Mouse (Mus musculus) liver, embryonic 14.5 days (tissue): Measurements from ENCODE around the gene Lmtk2. TPM values are rescaled to one million over a fixed set of nuclear protein-coding genes. Genes with fewer than 3 reads are reported as not detected.

Experiments
- ATAC-seq: fragments of 200-750 bp; cut with Nextera tagmentation; 2 replicates; pipeline ENCODE4 v1.8.0; 2017; ENCODE audit warnings: moderate number of reproducible peaks, mild to moderate bottlenecking, moderate library complexity; ENCODE audit not compliant: insufficient read depth
- DNase-seq, 3 experiments: peaks; one replicate each; pipeline ENCODE4 v3.0.0-alpha.2; 2012 to 2013; ENCODE audit warnings: low read depth in 3 of 3, low spot score in 3 of 3
- H3K27ac ChIP-seq: fragments of 300-500 bp; sonication (generic); 2 replicates; pipeline ENCODE4 v1.5.1; 2014; ENCODE audit warnings: moderate library complexity, mild to moderate bottlenecking, control low read depth, inconsistent platforms
- H3K27me3 ChIP-seq: fragments of 300-500 bp; sonication (generic); 2 replicates; pipeline ENCODE4 v1.6.1; 2014; ENCODE audit warnings: mild to moderate bottlenecking, low read length, moderate library complexity; ENCODE audit not compliant: control insufficient read depth, insufficient read depth
- H3K36me3 ChIP-seq: fragments of 300-500 bp; sonication (generic); replicated peaks from 2 replicates; pipeline ENCODE4 v1.6.1; 2014; ENCODE audit warnings: low read depth; ENCODE audit not compliant: control insufficient read depth, insufficient read depth
- H3K4me1 ChIP-seq, 2 experiments: fragments of 200-500 bp in 1 of 2; fragments of 300-500 bp in 1 of 2; sonication (generic) in 1 of 2; replicated peaks; 2 replicates each; pipeline ENCODE4 v1.6.1; 2012 to 2014; ENCODE audit warnings: antibody characterized with exemption in 1 of 2, inconsistent platforms in 1 of 2, low read length in 1 of 2; ENCODE audit not compliant: control insufficient read depth in 2 of 2, insufficient read depth in 2 of 2
- H3K4me2 ChIP-seq: fragments of 300-500 bp; sonication (generic); 2 replicates; pipeline ENCODE4 v1.6.1; 2014; ENCODE audit warnings: low read depth, mild to moderate bottlenecking, control low read depth, moderate library complexity
- H3K4me3 ChIP-seq, 2 experiments: fragments of 200-500 bp in 1 of 2; fragments of 300-500 bp in 1 of 2; sonication (generic) in 1 of 2; 2 replicates each; pipeline ENCODE4 v1.5.1; 2012 to 2014; ENCODE audit warnings: low read depth in 2 of 2, low read length in 2 of 2, mild to moderate bottlenecking in 2 of 2, control low read depth in 1 of 2, inconsistent platforms in 1 of 2, moderate library complexity in 1 of 2; ENCODE audit not compliant: insufficient read depth in 1 of 2
- H3K9ac ChIP-seq: fragments of 300-500 bp; sonication (generic); replicated peaks from 2 replicates; pipeline ENCODE4 v1.6.1; 2014; ENCODE audit warnings: mild to moderate bottlenecking, control low read depth, moderate library complexity
- H3K9me3 ChIP-seq: fragments of 300-500 bp; sonication (generic); 2 replicates; pipeline ENCODE4 v1.6.1; 2016; ENCODE audit warnings: low read length, mixed read lengths; ENCODE audit not compliant: control insufficient read depth
- CTCF ChIP-seq: IDR thresholded peaks from 2 replicates; pipeline ENCODE4 v1.5.1; 2016; ENCODE audit warnings: antibody characterized with exemption, low read depth, control low read depth
- EP300 ChIP-seq: IDR thresholded peaks from 2 replicates; pipeline ENCODE4 v1.6.1; 2016; ENCODE audit warnings: antibody characterized with exemption, low read depth
- WGBS: fragments of 180-500 bp; shearing (Covaris S2); extraction: QIAGEN DNeasy Blood & Tissue Kit; methylation state at CpG from one replicate; pipeline ENCODE4 v1.1.7; 2014; ENCODE audit not compliant: insufficient replicate concordance; 5-methylcytosine and 5-hydroxymethylcytosine counted together
- polyA plus RNA-seq, 2 experiments: library from polyadenylated mRNA; depleted of rRNA in 1 of 2; stranded (reverse) in 1 of 2; unstranded in 1 of 2; fragments of >200 nt; fragmentation: Nextera tagmentation in 1 of 2; extraction: Ambion mirVana in 1 of 2; gene quantifications; 2 replicates each; pipeline versions ENCODE4 v1.2.1 to v1.2.3; 2012 to 2014

Gene Lmtk2
- polyA plus RNA-seq, 2 experiments: 1.5 to 2.9 TPM

- DNase-seq (no peak), ATAC-seq (no peak)
- Histone ChIP-seq H3K4me2 (no peak overlapping the region), H3K9me3 (no peaks in the 10 kb centered on the region), H3K9ac (no peak overlapping the region), H3K4me1 (peaks cover 0 to 2% of the 10 kb centered on the region in 2 experiments; a peak in 2 of 4 replicates), H3K27ac (no peak overlapping the region), H3K27me3 (peaks cover 10% of the 10 kb centered on the region), H3K36me3 (no peaks in the 10 kb centered on the region), H3K4me3 (no peak overlapping the region)
- 38% methylated on average over 6 of the region's 6 CpGs for WGBS
- TF ChIP-seq EP300 (no peak), CTCF (no peak)
Observed at GRCm38 (mm10) chr5:144095461-144095970, 4.7 kb upstream of the Lmtk2 start.

GRCm38 (mm10) chr5:144097902-144098639 lies 2.2 kb upstream of the Lmtk2 start:
- H3K4me3 ChIP-seq: no peak overlapping the region
- H3K9me3 ChIP-seq: no peaks in the 10 kb centered on the region
- H3K27ac ChIP-seq: no peak overlapping the region
- WGBS: 52% methylated on average over 16 of the region's 16 CpGs
- ATAC-seq (no peak), DNase-seq (no peak)
- H3K9ac ChIP-seq: no peak overlapping the region
- H3K36me3 ChIP-seq: no peaks in the 10 kb centered on the region
- TF ChIP-seq EP300: no peak
- TF ChIP-seq CTCF: no peak
- H3K4me2 ChIP-seq: no peak overlapping the region
- peaks cover 11 to 12% of the 10 kb centered on the region in 2 experiments for H3K4me1 ChIP-seq
- peaks cover 10% of the 10 kb centered on the region for H3K27me3 ChIP-seq

- Histone ChIP-seq H3K4me1 (peaks cover 14 to 16% of the 10 kb centered on the region in 2 experiments), H3K27me3 (peaks cover 10% of the 10 kb centered on the region), H3K4me2 (no peak overlapping the region), H3K9me3 (no peaks in the 10 kb centered on the region), H3K36me3 (no peaks in the 10 kb centered on the region), H3K27ac (no peak overlapping the region), H3K9ac (no peak overlapping the region), H3K4me3 (no peak overlapping the region)
- TF ChIP-seq CTCF (no peak), EP300 (no peak)
- ATAC-seq: no peak
- WGBS: 13% methylated on average over 8 of the region's 8 CpGs
- DNase-seq: no peak
Observed at GRCm38 (mm10) chr5:144098640-144098929, 1.7 kb upstream of the Lmtk2 start.

GRCm38 (mm10) chr5:144100948-144101347 lies 712 bp downstream of the Lmtk2 start:
- peak overlapping the region; percentile 85 for H3K9ac ChIP-seq
- H3K9me3 ChIP-seq: no peaks in the 10 kb centered on the region
- peak overlapping the region; percentile 68 for H3K4me2 ChIP-seq
- WGBS: 2% methylated on average over 18 of the region's 20 CpGs
- DNase-seq: no peak
- peaks cover 26 to 31% of the 10 kb centered on the region in 2 experiments for H3K4me1 ChIP-seq
- H3K27ac ChIP-seq: no peak overlapping the region
- TF ChIP-seq EP300 (no peak), CTCF (no peak)
- peak overlapping the region; percentile 72 to 85 for H3K4me3 ChIP-seq
- ATAC-seq: no peak
- peaks cover 10% of the 10 kb centered on the region for H3K27me3 ChIP-seq
- H3K36me3 ChIP-seq: no peaks in the 10 kb centered on the region

GRCm38 (mm10) chr5:144105070-144105469 lies 4.8 kb downstream of the Lmtk2 start:
- no peak overlapping the region for H3K27ac ChIP-seq
- H3K4me1 ChIP-seq: peaks cover 30% of the 10 kb centered on the region in 2 experiments
- TF ChIP-seq CTCF (no peak), EP300 (no peak)
- no peak overlapping the region for H3K9ac ChIP-seq
- H3K36me3 ChIP-seq: no peaks in the 10 kb centered on the region
- WGBS: 13% methylated on average over 9 of the region's 9 CpGs
- no peaks in the 10 kb centered on the region for H3K9me3 ChIP-seq
- no peaks in the 10 kb centered on the region for H3K27me3 ChIP-seq
- ATAC-seq (no peak), DNase-seq (no peak)
- peak overlapping the region; percentile 11 for H3K4me2 ChIP-seq
- H3K4me3 ChIP-seq: no peak overlapping the region
